Mouse (Mus musculus) thymus, adult 2 months (tissue): ENCODE results near the gene Cidec. TPM values are rescaled to one million over a fixed set of nuclear protein-coding genes. Genes with fewer than 3 reads are reported as not detected.

ENCODE experiments used
- DNase-seq: peaks from one replicate; pipeline ENCODE4 v3.0.0; 2021
- H3K27ac ChIP-seq: fragments of 200-500 bp; 2 replicates; pipeline ENCODE4 v1.5.1; 2012; ENCODE audit warnings: low read length, control low read depth; ENCODE audit not compliant: control insufficient read depth, insufficient read depth
- H3K27me3 ChIP-seq: fragments of 200-500 bp; 2 replicates; pipeline ENCODE4 v1.6.1; 2012; ENCODE audit warnings: mild to moderate bottlenecking, low read length, moderate library complexity, mixed read lengths; ENCODE audit not compliant: control insufficient read depth, insufficient read depth
- H3K36me3 ChIP-seq: fragments of 200-500 bp; 2 replicates; pipeline ENCODE4 v1.6.1; 2012; ENCODE audit warnings: mild to moderate bottlenecking, low read length, moderate library complexity; ENCODE audit not compliant: control insufficient read depth, insufficient read depth
- H3K4me1 ChIP-seq: fragments of 200-500 bp; replicated peaks from 2 replicates; pipeline ENCODE4 v1.6.1; 2012; ENCODE audit warnings: low read length; ENCODE audit not compliant: control insufficient read depth, insufficient read depth
- H3K4me3 ChIP-seq: fragments of 200-500 bp; 2 replicates; pipeline ENCODE4 v1.5.1; 2012; ENCODE audit warnings: mild to moderate bottlenecking, low read length, control low read depth, moderate library complexity; ENCODE audit not compliant: control insufficient read depth, insufficient read depth
- CTCF ChIP-seq: fragments of 200-500 bp; IDR thresholded peaks from 2 replicates; pipeline ENCODE4 v1.5.1; 2012; ENCODE audit warnings: mild to moderate bottlenecking, control low read depth, low read length, moderate library complexity, borderline replicate concordance; ENCODE audit not compliant: control insufficient read depth, poor library complexity, insufficient read depth; ENCODE audit errors: extremely low read depth
- POLR2A ChIP-seq: fragments of 200-500 bp; IDR thresholded peaks from 2 replicates; pipeline ENCODE4 v1.6.1; 2012; ENCODE audit warnings: mild to moderate bottlenecking, low read length, control low read depth, moderate library complexity; ENCODE audit not compliant: control insufficient read depth, poor library complexity, insufficient read depth; ENCODE audit errors: extremely low read depth
- WGBS: fragments of 180-500 bp; shearing (Covaris S2); methylation state at CpG from one replicate; pipeline ENCODE4 v1.1.7; 2018; 5-methylcytosine and 5-hydroxymethylcytosine counted together
- polyA plus RNA-seq: library from polyadenylated mRNA; depleted of rRNA; stranded (reverse); fragments of >200 nt; gene quantifications from 2 replicates; pipeline ENCODE4 v1.2.3, GENCODE M21; 2012; rRNA removed

The Cidec gene
- polyA plus RNA-seq, 1 experiment = 103 TPM

DNA sequence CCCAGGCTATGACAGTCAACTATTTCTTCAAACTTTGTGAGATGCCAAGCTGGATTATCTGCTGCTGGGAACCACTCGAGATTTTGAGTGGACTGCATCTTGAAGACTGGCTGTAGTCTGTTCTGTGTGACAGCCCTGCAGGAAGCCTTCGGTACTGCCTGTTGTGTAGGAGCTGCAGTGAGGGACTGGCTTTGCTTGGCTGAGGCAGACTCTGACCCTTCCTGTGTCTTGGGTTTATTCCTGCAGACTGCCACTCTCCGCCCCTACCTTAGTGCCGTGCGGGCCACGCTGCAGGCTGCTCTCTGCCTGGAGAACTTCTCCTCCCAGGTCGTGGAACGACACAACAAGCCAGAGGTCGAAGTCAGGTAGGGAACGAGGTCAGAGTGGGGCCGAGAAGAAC, 55.1 kb downstream of the Cidec start:
- H3K27me3 ChIP-seq = no peaks in the 10 kb centered on the region
- H3K4me3 ChIP-seq = no peak overlapping the region
- TF ChIP-seq POLR2A = no peak
- 0 out of 2 replicates have a peak, but pooled peaks have one; percentile 13 for TF ChIP-seq CTCF
- peaks cover 51% of the 10 kb centered on the region for H3K36me3 ChIP-seq
- no peak for DNase-seq
- no peak overlapping the region for H3K27ac ChIP-seq
- WGBS = 97% methylated on average over 11 of the region's 11 CpGs
- H3K4me1 ChIP-seq = peaks cover 5% of the 10 kb centered on the region; the same call in 1 of the 2 replicates

DNA sequence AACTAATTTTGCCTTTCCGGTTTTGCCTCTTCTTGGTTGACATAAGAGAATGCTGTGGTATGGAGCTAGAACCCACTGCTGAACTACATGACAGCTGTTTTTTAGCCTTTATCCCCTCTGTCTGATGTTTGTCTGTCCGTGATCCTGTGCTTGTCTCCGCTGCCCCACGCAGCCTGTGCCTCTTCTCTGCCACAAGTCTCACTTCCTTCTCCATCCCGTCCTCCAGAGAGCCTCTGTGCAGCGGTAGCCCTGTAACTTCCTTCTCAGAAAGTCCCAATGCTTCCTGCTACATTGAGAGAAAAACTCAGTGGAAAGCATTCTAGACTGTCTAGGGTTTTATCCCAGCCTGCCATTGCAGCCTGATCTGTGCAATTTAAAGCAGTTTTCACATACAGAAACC, 56.3 kb downstream of the Cidec start:
- WGBS = 3% methylated on average over 6 of the region's 6 CpGs
- Histone ChIP-seq H3K36me3 (peaks cover 42% of the 10 kb centered on the region), H3K4me3 (peak overlapping the region; percentile 35), H3K27ac (no peak overlapping the region), H3K4me1 (peaks cover 5% of the 10 kb centered on the region; the same call in 1 of the 2 replicates), H3K27me3 (no peaks in the 10 kb centered on the region)
- TF ChIP-seq POLR2A (no peak), CTCF (no peak)
- DNase-seq = no peak

DNA sequence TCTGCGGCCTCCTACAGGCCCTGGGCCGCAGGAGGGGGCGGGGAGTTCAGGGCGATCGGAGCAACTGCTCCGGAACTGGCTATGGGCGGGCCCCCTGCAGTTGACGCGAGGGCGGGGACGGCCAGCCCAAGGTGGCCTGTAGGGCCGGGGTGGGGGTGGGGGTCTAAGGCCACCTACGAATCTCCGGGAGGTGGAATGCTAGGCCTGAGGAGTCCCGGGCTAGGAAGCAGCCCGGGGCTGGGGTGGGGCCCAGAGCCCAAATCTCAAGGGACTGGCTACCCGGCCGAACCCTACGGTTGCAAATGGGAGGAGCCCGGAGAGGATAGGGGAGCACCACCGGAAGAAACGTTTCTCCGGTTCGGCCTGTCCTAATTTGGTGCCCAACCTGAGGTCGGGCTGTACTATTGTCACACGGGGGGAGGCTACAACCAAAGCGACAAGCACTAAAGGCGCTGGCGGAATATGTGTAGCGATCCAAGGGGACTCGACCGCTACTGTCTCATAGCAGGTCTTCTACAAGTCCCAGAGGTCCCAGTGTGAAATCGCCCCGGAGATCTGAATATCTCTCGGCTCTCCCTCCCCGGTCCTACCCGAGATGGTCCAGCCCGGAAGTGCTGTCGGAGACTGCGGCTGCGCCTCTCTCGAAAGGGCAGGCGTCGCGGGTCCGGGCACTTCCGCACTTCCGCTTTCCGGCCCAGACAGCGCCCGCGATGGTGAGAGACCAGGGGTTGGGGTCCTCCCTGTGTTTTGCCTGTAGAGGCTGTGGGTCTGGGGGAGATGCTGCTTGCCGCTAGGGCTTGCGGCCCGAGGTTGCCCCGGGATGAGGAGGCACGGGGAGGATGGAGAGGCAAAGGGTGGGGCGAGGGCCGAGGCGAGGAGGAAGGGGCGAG, 57.8 kb downstream of the Cidec start, which contains the start of the genes Tada3 and Arpc4:
Tada3 (minus strand) TSS at position 388 of the 890 bp plus-strand sequence.
Arpc4 (plus strand) TSS at position 620 of the 890 bp plus-strand sequence.
- Histone ChIP-seq H3K4me3 (peak within 1 kb of the TSS; percentile 97), H3K27me3 (no peaks in the 10 kb centered on the region), H3K36me3 (peaks cover 32% of the 10 kb centered on the region), H3K27ac (peak within 1 kb of the TSS; percentile 83), H3K4me1 (peaks cover 5% of the 10 kb centered on the region; the same call in 1 of the 2 replicates)
- TF ChIP-seq POLR2A (peak; percentile 72), CTCF (0 out of 2 replicates have a peak, but pooled peaks have one; percentile 50)
- DNase-seq = peak; percentile 91
- under 1% methylated on average over 60 of the region's 61 CpGs for WGBS

DNA sequence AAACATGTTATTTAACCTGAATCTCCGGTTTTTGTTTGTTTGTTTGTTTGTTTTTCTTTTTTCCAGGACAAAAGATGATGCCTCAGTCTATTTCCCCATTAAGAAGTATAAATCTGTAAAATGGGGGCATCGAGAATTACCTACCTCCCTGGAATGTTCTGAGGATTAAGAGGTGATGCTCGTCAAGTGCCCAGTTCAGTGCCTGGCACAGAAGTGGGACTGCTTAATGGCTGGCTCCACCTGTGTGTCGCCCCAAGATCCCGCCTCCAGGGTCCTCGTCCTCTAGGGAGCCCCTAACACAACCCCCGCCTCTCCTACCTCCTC, 58.4 kb downstream of the Cidec start:
- no peak overlapping the region for H3K27ac ChIP-seq
- H3K4me3 ChIP-seq = peak overlapping the region; percentile 97
- H3K27me3 ChIP-seq = no peaks in the 10 kb centered on the region
- H3K4me1 ChIP-seq = peaks cover 5% of the 10 kb centered on the region; the same call in 1 of the 2 replicates
- peaks cover 30% of the 10 kb centered on the region for H3K36me3 ChIP-seq
- no peak for DNase-seq
- no peak for TF ChIP-seq CTCF
- TF ChIP-seq POLR2A = no peak
- WGBS = 4% methylated on average over 7 of the region's 7 CpGs

Other genes with a start within 250 kb of the Cidec start
- 0.08 and 0.10 TPM in 2 replicates for gene Lhfpl4, start 240.4 kb downstream of the Cidec start, polyA plus RNA-seq
- gene Mtmr14, start 197.9 kb downstream of the Cidec start, polyA plus RNA-seq = 80.0 and 82.9 TPM in 2 replicates
- 0.65 and 1.5 TPM in 2 replicates for gene Cpne9, start 153.5 kb downstream of the Cidec start, polyA plus RNA-seq
- gene Brpf1, start 128.6 kb downstream of the Cidec start, polyA plus RNA-seq = 65.7 and 66.2 TPM in 2 replicates
- 23.1 and 23.4 TPM in 2 replicates for gene Ogg1, start 108.8 kb downstream of the Cidec start, polyA plus RNA-seq
- gene Camk1, start 91.8 kb downstream of the Cidec start, polyA plus RNA-seq = 12.6 and 18.3 TPM in 2 replicates
- gene Tada3, start 57.9 kb downstream of the Cidec start, polyA plus RNA-seq = 31.6 and 32.6 TPM in 2 replicates
- 118 and 120 TPM in 2 replicates for gene Arpc4, start 57.6 kb downstream of the Cidec start, polyA plus RNA-seq
- gene Ttll3, start 46.5 kb downstream of the Cidec start, polyA plus RNA-seq = 38.4 and 43.1 TPM in 2 replicates
- gene Rpusd3, start 16.4 kb downstream of the Cidec start, polyA plus RNA-seq = 81.6 and 94.5 TPM in 2 replicates
- gene Jagn1, start 6.8 kb upstream of the Cidec start, polyA plus RNA-seq = 69.6 and 75.5 TPM in 2 replicates
- 22.8 and 32.5 TPM in 2 replicates for gene Il17re, start 22.7 kb upstream of the Cidec start, polyA plus RNA-seq
- 14.3 and 15.4 TPM in 2 replicates for gene Il17rc, start 35.7 kb upstream of the Cidec start, polyA plus RNA-seq
- 15.2 and 16.1 TPM in 2 replicates for gene Creld1, start 47.5 kb upstream of the Cidec start, polyA plus RNA-seq
- 0.16 and 0.28 TPM in 2 replicates for gene Prrt3, start 66.2 kb upstream of the Cidec start, polyA plus RNA-seq
- 54.5 and 59.7 TPM in 2 replicates for gene Emc3, start 95.9 kb upstream of the Cidec start, polyA plus RNA-seq
- gene Fancd2, start 95.9 kb upstream of the Cidec start, polyA plus RNA-seq = 13.3 and 17.4 TPM in 2 replicates
- not detected in 2 replicates for gene Fancd2os, start 165.0 kb upstream of the Cidec start, polyA plus RNA-seq
- gene Brk1, start 169.0 kb upstream of the Cidec start, polyA plus RNA-seq = 197 and 243 TPM in 2 replicates
- 33.5 and 37.9 TPM in 2 replicates for gene Vhl, start 188.2 kb upstream of the Cidec start, polyA plus RNA-seq
- gene Irak2, start 202.7 kb upstream of the Cidec start, polyA plus RNA-seq = 16.5 and 17.8 TPM in 2 replicates